Mouse (Mus musculus) gastrocnemius, postnatal 25 days (tissue): ENCODE measurements at regions not wholly inside any gene's neighbourhood (a gene's known extent, or its start where the extent isn't known, plus 50 kb on each side); places are given as distances from the start of the nearest gene placed in this dataset.

ENCODE experiments used
- DNase-seq: peaks from one replicate; pipeline ENCODE4 v3.0.0; 2022
- microRNA-seq, 2 experiments: library from miRNA; unstranded; fragments of <30 nt; microRNA quantifications; one replicate each; pipeline ENCODE4 v1.2.0; 2021; ENCODE audit warnings: borderline replicate concordance in 2 of 2

DNA sequence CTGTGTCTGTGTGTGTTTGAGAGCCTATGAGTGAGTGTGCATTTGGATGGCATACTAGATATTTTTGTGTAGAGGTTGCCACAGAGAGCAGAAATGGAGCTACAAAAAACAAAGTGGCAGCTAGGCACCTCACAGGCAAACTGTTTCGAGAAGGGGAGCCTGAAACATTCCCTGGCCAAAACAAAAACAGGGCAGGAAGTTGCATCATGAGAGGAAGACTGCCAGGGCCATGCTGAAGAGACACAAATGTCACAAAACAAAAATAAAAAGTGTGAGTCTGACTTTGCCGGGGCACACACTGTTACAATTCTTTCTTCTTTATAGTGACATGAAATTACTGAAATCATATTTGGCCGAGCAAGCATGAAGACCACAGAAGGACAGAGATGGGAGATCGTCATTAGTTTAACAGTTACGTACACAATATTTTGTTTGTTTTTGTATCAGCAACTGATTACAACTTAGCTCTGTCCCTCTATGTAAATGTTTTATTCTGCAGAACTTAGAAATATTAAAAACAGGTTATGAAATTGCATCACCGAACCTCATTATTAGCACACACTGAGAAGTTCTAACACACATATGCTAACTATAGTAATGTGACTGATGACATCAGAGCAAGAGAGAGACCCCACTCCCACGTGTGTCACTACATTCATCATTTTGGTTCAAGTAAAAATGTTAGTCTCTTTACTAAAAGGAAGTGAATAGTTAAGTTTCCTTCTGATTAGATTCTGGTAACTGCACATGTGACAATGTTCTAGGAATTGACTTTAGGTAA is 77.3 kb upstream of the Mkln1 start:
- DNase-seq = no peak

DNA sequence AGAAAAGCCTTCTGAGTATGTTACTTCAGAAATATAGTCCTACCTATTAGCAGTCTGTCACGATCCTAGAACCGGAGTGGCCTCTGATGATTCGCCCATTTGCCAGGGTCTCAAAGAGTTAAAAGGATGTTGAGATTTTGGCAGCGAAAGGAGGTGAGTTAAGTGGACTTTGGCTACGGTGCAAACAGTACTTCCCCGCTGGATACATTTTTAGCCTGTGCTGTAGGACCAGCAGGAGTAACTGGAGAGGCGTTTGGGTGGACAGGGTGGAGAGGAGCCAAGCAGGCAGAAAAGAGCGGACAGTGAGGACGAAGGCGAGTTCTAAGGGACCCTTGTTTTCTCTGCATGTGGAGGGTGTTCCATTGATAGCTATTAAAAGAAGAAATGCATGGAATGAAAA is 76.6 kb upstream of the Mkln1 start:
- peak; percentile 52 for DNase-seq

DNA sequence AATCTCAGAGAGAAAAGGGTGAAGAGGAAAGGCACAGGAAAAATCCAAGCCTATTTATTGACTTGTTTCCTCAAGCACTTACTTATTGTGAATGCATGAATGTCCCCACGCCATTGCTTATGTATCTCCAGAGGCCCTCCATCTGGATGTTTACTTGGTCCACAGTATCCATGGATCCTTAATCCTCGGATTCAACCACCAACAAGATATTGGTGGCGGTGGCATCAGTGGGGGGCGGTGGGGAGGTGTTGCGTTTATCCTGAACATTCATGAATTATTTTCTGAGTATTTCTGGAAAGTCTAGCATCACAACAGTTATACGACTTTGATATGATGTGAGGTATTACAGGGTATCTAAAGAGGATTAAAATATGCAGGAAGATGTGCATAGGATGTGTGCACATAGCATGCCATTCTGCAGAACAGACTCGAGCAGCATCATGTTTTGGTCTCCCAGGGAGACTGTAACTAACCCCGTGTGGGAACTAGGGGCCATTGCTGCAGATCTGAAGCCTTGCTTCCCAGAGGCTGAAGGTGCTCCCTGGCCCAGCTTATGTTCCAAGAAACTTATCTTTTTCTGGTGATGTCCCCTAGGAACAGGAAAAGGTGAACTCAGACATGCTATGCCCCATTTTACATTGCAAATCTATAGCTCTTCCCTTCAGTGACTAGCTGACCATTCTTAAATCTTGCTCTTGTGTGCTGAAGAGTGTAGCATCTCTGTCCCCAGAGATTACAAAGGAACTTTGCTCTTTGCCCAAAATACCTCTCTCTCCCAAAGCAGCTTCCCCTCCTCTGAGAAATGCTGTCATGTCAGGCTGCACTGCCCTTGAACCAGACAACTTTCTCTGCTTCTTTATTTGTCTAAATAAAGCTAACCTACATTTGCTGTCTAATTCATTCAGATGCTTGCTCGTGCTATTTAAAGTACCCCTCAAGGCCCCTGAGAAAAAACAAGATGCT is 75.0 kb upstream of the Mkln1 start:
- no peak for DNase-seq

DNA sequence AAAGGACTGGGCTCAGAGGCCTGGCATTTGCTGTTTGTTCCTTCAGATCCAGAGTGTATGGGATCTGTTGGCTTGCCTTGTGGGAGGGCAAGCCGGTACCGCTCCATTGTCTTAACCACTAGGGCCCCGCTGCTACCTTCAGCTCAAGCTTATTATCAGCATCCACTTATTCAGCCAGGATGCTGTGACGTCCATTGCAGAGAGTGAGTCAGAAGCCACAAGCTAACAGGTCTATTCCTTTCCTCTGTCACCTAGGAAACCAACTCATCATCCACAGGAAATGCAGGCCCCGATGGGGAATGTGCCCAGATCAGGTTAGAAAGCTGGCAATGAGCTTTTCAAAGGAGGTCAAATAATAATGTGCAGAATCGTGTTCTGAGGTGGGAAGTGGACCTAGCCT is 73.8 kb upstream of the Mkln1 start:
- no peak for DNase-seq

DNA sequence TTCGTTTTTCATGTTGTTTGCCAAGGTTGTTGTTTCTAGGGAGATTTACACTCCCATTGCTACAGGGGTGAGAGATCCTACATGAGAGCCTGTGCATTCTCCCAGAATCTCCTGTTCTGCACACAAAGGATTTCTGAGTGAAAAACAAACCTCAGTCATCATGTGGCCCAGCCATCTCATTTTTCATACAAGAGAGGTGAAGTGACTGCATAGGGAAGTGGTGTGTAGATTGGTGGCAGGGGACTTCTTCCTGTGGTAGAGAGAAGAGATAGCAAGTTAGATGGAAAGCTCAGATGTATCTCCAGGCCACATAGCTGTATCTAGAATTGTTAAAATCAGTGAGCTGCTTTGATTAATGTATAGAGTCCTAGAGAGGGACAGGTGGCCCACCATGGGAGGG is 72.9 kb upstream of the Mkln1 start:
- no peak for DNase-seq

DNA sequence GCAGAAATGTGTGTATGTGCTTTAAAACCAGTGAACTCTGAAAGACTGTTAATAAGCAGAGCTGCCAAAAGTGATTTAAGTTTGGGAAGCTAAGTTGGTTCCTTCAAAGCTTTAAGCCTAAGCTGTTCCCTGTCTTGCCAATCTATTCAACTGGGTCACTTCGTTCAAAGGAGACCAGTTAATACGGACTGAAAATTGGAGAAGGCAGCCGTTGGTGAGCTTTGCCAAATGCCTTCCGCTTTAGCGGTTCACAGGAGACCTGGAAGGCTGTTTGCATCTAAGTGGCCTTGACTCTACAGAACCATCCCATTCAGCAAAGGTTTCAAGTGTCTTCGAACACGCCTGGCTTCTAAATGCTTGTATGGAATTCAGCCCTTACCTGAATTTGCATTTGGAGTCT is 68.2 kb upstream of the Mkln1 start:
- DNase-seq = no peak

DNA sequence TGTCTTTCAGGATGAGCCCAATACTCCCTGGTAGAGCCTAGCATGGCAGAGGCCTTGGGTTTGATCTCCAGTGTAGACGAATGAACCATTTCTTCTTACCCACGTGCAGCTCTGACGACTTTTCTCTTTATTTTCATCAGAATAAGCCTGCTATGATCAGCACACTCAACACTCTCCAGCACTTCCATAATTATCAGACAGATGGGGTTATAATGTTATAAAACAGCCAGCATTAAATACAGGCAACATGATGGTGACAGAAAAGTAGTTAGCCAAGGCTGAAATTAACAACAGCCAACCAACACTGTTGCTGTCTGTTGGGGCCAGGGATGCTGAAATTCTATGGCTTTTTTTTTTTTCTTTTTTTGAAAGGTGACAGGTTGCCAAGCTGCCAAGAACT is 67.7 kb upstream of the Mkln1 start:
- no peak for DNase-seq

DNA sequence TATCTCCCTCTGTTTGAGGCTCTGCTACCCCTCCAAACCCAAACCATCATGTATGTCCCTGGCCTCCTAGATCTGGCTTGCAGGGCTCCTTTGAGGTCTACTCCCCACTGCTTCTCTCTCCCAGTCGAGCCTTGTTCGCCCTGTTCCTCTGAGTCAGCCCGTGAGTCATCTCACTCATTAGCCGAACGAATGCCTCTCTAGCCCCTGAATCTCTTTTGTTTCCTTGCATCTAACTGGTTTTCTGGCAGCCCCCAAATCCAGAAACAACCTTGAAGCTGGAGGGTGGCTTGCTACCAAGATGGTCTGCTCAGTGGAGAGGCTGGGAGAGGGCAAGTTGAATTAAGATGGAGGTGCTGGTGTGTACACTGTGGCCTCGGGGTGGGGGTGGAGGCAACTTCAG is 66.3 kb upstream of the Mkln1 start:
- DNase-seq = no peak

DNA sequence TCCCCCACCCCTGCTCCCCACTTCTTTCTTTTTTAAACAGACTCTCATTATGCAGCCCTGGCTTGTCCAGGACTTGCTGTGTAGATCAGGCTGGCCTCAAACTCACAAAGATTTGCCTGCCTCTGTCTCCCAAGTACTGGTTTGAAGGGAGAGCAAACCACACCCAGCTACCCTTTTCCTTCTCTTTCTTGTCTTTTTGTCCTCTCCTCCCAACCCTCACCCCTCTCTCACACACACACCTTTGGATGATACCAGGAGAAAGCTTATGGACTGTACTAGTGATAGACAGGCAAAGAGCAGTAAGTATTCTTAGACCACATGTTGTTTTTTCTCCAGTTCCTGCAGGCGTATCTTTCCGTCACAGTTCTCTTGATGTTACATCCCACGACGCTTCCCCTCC is 65.8 kb upstream of the Mkln1 start:
- DNase-seq = no peak

DNA sequence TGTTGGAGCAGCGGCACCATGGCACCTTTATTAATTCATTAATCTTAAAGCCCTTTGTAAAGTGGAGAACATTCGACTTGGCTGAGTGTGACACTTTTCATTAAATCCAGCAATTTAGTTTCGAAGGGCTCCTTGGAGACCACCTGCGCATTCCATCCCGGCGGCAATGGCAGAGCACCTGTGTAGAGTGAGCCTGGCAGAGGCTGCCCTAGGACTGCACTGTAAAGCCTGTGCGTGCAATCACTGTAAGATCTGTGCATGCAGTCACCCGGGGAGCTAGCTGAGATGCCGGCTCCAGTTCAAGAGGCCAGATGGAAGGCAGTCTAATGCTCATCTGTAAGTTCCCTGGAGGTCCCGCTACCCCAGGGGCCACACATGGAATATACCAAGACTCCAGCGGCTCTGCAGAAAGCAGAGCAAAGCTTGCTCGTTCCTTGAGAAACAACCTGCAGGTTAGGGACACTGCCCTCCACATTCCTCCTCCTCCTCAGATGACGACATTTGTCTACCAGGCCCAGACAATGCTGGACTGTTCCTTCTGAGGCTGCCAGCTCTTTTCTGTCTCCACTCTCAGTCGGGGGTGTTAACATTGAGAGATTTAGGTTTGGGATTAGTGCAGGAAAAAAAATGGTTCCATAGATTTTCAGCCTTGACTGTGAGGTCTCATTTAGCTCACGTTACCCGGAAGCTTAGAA is 65.2 kb upstream of the Mkln1 start:
- no peak for DNase-seq

DNA sequence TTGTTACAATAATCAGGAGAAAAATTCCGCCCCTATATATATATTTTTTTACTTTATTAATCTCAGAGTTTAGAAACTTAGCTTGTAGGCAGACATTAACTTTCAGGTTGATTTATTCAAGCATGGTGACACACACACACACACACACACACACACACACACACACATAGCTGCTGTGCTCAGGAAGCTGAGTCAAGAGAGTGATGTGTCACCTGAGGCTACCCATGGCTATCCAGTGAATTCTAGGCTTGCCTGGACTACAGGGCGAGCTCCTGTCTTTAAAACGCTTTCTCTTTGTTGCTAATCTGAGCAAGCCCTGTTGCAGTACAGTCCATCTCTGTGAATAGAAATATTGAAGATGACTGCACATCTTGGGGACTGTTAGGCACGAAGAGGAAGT is 64.4 kb upstream of the Mkln1 start:
- DNase-seq = no peak

DNA sequence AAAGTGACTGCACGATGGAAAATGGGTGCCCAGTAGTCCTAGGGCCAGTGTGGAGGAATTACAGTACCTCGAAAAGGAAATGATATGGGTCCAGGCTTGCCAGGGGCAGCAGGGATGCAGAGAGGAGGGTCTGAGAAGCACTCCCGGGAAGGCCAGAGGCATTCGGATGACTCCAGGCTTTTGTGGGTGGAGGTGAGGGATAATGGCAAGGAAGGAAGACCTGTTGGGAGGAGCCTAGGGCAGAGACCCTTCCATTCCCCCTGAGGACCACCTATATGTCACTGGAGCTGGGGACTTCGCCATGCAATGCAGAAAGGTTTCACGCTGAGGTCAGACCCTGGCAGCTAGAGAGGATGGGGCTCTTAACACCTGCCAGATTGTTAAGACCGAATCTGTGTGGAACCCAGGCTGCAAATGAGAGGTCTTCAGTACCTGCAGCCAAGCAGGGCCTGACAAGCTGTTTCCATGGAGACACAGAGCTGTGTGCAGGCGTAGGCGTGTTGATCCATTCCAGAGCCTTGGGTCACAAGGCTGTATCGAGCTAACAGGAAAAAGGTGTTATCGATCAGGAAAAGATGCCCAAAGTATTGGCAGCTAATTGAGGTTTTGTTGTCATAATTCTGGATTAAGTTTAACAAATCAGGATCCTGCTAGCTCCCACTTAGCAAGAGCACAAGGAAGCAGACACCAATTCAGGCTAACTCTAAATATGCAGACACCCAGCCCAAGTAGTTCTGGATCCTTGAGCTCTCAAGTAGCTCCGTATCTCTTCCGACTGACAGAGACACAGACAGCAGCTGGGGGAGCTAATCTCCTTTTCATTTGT is 59.2 kb upstream of the Mkln1 start:
- no peak for DNase-seq

DNA sequence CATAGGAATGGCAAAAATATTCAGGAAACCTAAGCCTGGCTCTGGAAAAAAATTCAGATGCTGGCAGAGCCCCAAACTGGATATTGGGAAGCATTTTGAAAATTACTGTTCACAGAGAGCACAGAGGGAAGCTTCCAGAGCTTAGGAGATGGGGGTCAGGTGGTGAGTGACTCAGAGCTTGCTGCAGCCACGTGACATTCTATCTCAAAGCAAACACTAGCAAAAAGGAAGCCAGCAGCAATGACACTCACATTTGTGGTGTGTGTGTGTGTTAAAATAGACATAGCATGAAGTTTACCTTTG is 58.6 kb upstream of the Mkln1 start:
- no peak for DNase-seq

DNA sequence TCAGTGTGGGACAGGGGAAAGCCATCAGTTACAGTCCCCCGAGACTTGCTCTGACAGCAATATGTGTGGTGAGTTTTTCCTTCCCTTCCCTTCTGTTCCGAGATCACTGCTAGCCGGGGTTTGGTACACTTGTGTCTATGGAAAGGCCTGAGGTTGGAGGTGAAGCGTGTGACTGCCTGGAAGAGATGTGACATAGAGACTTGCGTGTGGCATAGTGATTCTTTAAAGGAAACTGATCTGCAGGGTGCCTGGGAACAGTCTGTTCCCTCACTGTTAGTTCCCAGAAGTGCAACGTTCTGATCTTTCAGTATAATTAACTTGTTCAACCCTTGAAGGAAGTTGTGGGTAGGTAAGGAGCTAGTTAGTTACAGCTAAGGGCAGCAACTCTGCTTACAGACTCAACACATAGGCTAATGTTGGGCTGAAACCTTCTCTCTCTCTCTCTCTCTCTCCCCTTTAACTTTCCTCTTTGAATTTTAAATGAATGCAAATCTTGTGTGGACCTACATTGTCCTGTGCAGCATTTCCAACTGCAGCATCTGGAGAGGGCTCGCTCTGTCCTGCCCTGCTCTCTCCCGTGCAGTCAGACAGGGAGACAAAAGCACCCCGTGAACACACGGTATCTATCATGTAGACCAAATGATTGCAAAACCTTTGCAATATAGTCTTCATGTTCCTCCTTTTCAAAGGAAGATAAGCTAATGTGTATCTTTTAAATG is 53.0 kb upstream of the Mkln1 start:
- DNase-seq = no peak

DNA sequence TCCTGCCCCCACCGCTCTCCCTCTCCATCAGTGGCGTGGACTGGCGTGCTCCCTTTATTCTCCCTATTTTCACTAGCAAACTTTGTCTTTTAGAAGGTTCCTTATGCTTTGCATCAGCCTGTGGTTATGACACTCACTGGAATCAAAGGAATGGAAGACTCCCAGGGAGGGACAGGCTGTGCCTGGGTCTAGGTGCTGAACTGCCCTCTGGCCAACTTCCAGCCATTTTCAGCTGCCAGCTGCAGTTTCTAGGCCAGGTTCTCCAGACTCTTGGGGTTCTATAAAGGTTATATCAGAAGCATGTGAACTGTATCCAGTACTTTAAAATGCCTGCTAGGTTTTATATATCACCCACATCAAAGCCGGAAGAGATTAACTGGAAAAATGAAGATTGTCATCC is 50.2 kb upstream of the Mkln1 start:
- DNase-seq = peak; percentile 28

Small RNA genes in the stretch of these regions (microRNA-seq; reads per million reads assigned to microRNA genes)
- 1,679 to 1,904 reads per million in 2 experiments for gene Mir29a
- gene Mir29b-1 = 11.1 to 27.8 reads per million in 2 experiments
